Comparison of ENCODE assay signal across 12 mouse cellular contexts in genomic region chr7:99953442-99954098, GRCm38 (mm10). TPM values are rescaled to one million over a fixed set of nuclear protein-coding genes. Genes with fewer than 3 reads are reported as not detected.
DNase-seq lines count a peak whose midpoint lies in the region; ATAC-seq and TF ChIP-seq lines count a peak whose summit lies in the region.
"Had no signal": no experiment of that assay in that cellular context is flagged by ENCODE, and none has a peak within 500 bp of the region (broad histone marks: within the 10 kb centered on the region; RNA-seq: fewer than 3 reads in every experiment).

No protein-coding gene starts in this region.

- TF ChIP-seq CTCF in lung, embryonic 14.5 days (IDR thresholded peaks at IDR 0.05; ENCODE audit: low read depth) = no peak

- H3K4me1 ChIP-seq in lung, embryonic 14.5 days (ENCODE audit: insufficient read depth) = no peaks in the 10 kb centered on the region
- no peaks in the 10 kb centered on the region for H3K4me1 ChIP-seq in forebrain, embryonic 10.5 days
- no peaks in the 10 kb centered on the region for H3K4me1 ChIP-seq in midbrain, embryonic 15.5 days
- H3K4me1 ChIP-seq: embryonic facial prominence, embryonic 12.5 days had no signal

- intact Hi-C loops in left cerebral cortex, postnatal 14 days (cut with DNase I) = no loop called here

- no peak overlapping the region for H3K4me2 ChIP-seq in lung, embryonic 14.5 days
- no peak overlapping the region for H3K4me2 ChIP-seq in midbrain, embryonic 15.5 days
- H3K4me2 ChIP-seq: embryonic facial prominence, embryonic 12.5 days; heart, embryonic 11.5 days; hindbrain, embryonic 15.5 days had no signal

- no peak overlapping the region for H3K27ac ChIP-seq in lung, embryonic 14.5 days (ENCODE audit: low read depth)
- no peak overlapping the region for H3K27ac ChIP-seq in forebrain, embryonic 10.5 days
- no peak overlapping the region for H3K27ac ChIP-seq in midbrain, embryonic 15.5 days
- H3K27ac ChIP-seq: embryonic facial prominence, embryonic 12.5 days; hindbrain, embryonic 15.5 days had no signal

- H3K4me3 ChIP-seq in lung, embryonic 14.5 days (ENCODE audit: low read depth, low read length) = no peak overlapping the region
- no peak overlapping the region for H3K4me3 ChIP-seq in forebrain, embryonic 10.5 days
- no peak overlapping the region for H3K4me3 ChIP-seq in midbrain, embryonic 15.5 days
- H3K4me3 ChIP-seq: embryonic facial prominence, embryonic 12.5 days; hindbrain, embryonic 15.5 days had no signal

- H3K27me3 ChIP-seq in lung, embryonic 14.5 days (ENCODE audit: insufficient read depth, low read length) = no peaks in the 10 kb centered on the region
- no peaks in the 10 kb centered on the region for H3K27me3 ChIP-seq in forebrain, embryonic 10.5 days (ENCODE audit: poor library complexity, severe bottlenecking)
- H3K27me3 ChIP-seq in midbrain, embryonic 15.5 days (replicated peaks) = no peaks in the 10 kb centered on the region
- H3K27me3 ChIP-seq: embryonic facial prominence, embryonic 12.5 days; hindbrain, embryonic 15.5 days had no signal

- no peak overlapping the region for H3K9ac ChIP-seq in lung, embryonic 14.5 days
- H3K9ac ChIP-seq in midbrain, embryonic 15.5 days = no peak overlapping the region
- H3K9ac ChIP-seq: embryonic facial prominence, embryonic 12.5 days; hindbrain, embryonic 15.5 days had no signal

- WGBS in lung, embryonic 14.5 days = 78% methylated on average over 6 of the region's 6 CpGs
- 88% methylated on average over 6 of the region's 6 CpGs for WGBS in forebrain, embryonic 10.5 days
- WGBS in midbrain, embryonic 15.5 days = 92% methylated on average over 6 of the region's 6 CpGs

- peaks cover 17% of the 10 kb centered on the region; the same call in 1 of the 2 replicates for H3K36me3 ChIP-seq in lung, embryonic 14.5 days (ENCODE audit: insufficient read depth)
- H3K36me3 ChIP-seq in forebrain, embryonic 10.5 days (replicated peaks) = peaks cover 38% of the 10 kb centered on the region
- no peaks in the 10 kb centered on the region for H3K36me3 ChIP-seq in midbrain, embryonic 15.5 days (replicated peaks)
- H3K36me3 ChIP-seq: hindbrain, embryonic 15.5 days had no signal

- peak; percentile 20 for DNase-seq in lung, embryonic 14.5 days
- DNase-seq in lung, postnatal 25 days (ENCODE audit: low spot score) = no peak
- peak; percentile 84 to 86 for DNase-seq in frontal cortex, adult 2 months (ENCODE audit: extremely low spot score in 1 of 2, low spot score in 1 of 2)
- peak; percentile 66 to 87 for DNase-seq in left cerebral cortex, postnatal 14 days (ENCODE audit: low spot score in 2 of 2)
- peak; percentile 30 for DNase-seq in thymus, postnatal 14 days
- DNase-seq in forebrain, embryonic 10.5 days (ENCODE audit: extremely low spot score, low spot score) = no peak
- DNase-seq: lung, adult 18-20 months had no signal

- no peak for ATAC-seq in lung, embryonic 14.5 days (ENCODE audit: insufficient read depth)
- ATAC-seq in midbrain, embryonic 15.5 days (replicated peaks) = no peak

- no peaks in the 10 kb centered on the region for H3K9me3 ChIP-seq in lung, embryonic 14.5 days (ENCODE audit: low read depth, low read length)
- no peaks in the 10 kb centered on the region for H3K9me3 ChIP-seq in forebrain, embryonic 10.5 days
- H3K9me3 ChIP-seq in midbrain, embryonic 15.5 days = no peaks in the 10 kb centered on the region
- H3K9me3 ChIP-seq: embryonic facial prominence, embryonic 12.5 days; hindbrain, embryonic 15.5 days had no signal

RNA-seq across cellular contexts. Expression of gene Rnf169, which starts 26.7 kb away (rescaled TPM):
- polyA plus RNA-seq in lung, embryonic 14.5 days (2014; fragmentation: Nextera tagmentation; extraction: Ambion mirVana) = 7.8 and 8.1 TPM in 2 replicates
- polyA plus RNA-seq in frontal cortex, adult 2 months (2012; rRNA removed) = 20.2 and 22.0 TPM in 2 replicates
- total RNA-seq in left cerebral cortex, postnatal 14 days (2021) = 10 to 100 TPM; 39.3 to 52.1 TPM
- polyA plus RNA-seq in forebrain, embryonic 10.5 days (2016; fragmentation: Nextera tagmentation; extraction: Ambion mirVana) = 4.1 and 4.2 TPM in 2 replicates
- polyA plus RNA-seq in midbrain, embryonic 15.5 days (2015; fragmentation: Nextera tagmentation; extraction: Ambion mirVana) = 5.7 and 6.2 TPM in 2 replicates

RNA-seq across cellular contexts. Expression of gene Chrdl2, which starts 52.4 kb away (rescaled TPM):
- 0.12 TPM in 1 of 2 replicates, not detected in the other for polyA plus RNA-seq in lung, embryonic 14.5 days (2014; fragmentation: Nextera tagmentation; extraction: Ambion mirVana)
- polyA plus RNA-seq in frontal cortex, adult 2 months (2012; rRNA removed) = 0.36 and 0.65 TPM in 2 replicates
- total RNA-seq in left cerebral cortex, postnatal 14 days (2021) = under 1 TPM in 1 of 2 experiments, not detected in 1; 0.32 TPM
- 0.41 and 0.48 TPM in 2 replicates for polyA plus RNA-seq in forebrain, embryonic 10.5 days (2016; fragmentation: Nextera tagmentation; extraction: Ambion mirVana)
- 0.34 TPM in 1 of 2 replicates, not detected in the other for polyA plus RNA-seq in midbrain, embryonic 15.5 days (2015; fragmentation: Nextera tagmentation; extraction: Ambion mirVana)
- total RNA-seq: neutrophil, adult 5-6 weeks had no signal

Comparison
In these comparisons a context has a peak if more than half of its experiments do, and no peak if none do; other contexts are left out.
1. DNase-seq: peak in lung, embryonic 14.5 days (single experiment), frontal cortex, adult 2 months (2 of 2), left cerebral cortex, postnatal 14 days (2 of 2) and thymus, postnatal 14 days (single experiment); none in lung, postnatal 25 days (single experiment) and forebrain, embryonic 10.5 days (single experiment).